Mouse (Mus musculus) embryonic facial prominence, embryonic 11.5 days (tissue): ENCODE measurements around the gene Gstm2. TPM values are rescaled to one million over a fixed set of nuclear protein-coding genes. Genes with fewer than 3 reads are reported as not detected.
"Not testable (repeated sequence)": the region's sequence is repeated elsewhere in the genome, so short reads cannot be mapped to it uniquely, and the experiment has no call there.

Source experiments
- ATAC-seq: fragments of 200-750 bp; cut with Nextera tagmentation; replicated peaks from 2 replicates; pipeline ENCODE4 v1.8.0; 2017; ENCODE audit warnings: low read depth; ENCODE audit not compliant: insufficient number of reproducible peaks, low FRiP score, low TSS enrichment
- DNase-seq: peaks from one replicate; pipeline ENCODE4 v3.0.0-alpha.2; 2015; ENCODE audit warnings: low spot score
- H3K27ac ChIP-seq: fragments of 300-500 bp; sonication (generic); replicated peaks from 2 replicates; pipeline ENCODE4 v1.5.1; 2014; ENCODE audit warnings: mild to moderate bottlenecking, low read depth, low read length, control low read depth
- H3K27me3 ChIP-seq: fragments of 300-500 bp; sonication (generic); 2 replicates; pipeline ENCODE4 v1.6.1; 2014; ENCODE audit warnings: mild to moderate bottlenecking, low read length, moderate library complexity, mixed read lengths; ENCODE audit not compliant: control insufficient read depth, insufficient read depth
- H3K36me3 ChIP-seq: fragments of 300-500 bp; sonication (generic); replicated peaks from 2 replicates; pipeline ENCODE4 v1.6.1; 2014; ENCODE audit warnings: low read depth, mild to moderate bottlenecking, low read length, moderate library complexity, mixed read lengths; ENCODE audit not compliant: control insufficient read depth, insufficient read depth
- H3K4me1 ChIP-seq: fragments of 300-500 bp; sonication (generic); 2 replicates; pipeline ENCODE4 v1.6.1; 2014; ENCODE audit warnings: low read length, mixed read lengths; ENCODE audit not compliant: control insufficient read depth, insufficient read depth
- H3K4me2 ChIP-seq: fragments of 300-500 bp; sonication (generic); 2 replicates; pipeline ENCODE4 v1.6.1; 2014; ENCODE audit warnings: low read depth, mild to moderate bottlenecking, control low read depth, low read length, moderate library complexity
- H3K4me3 ChIP-seq: fragments of 300-500 bp; sonication (generic); 2 replicates; pipeline ENCODE4 v1.5.1; 2014; ENCODE audit warnings: low read depth, low read length, control low read depth
- H3K9ac ChIP-seq: fragments of 300-500 bp; sonication (generic); replicated peaks from 2 replicates; pipeline ENCODE4 v1.6.1; 2014; ENCODE audit warnings: mild to moderate bottlenecking, control low read depth, low read length
- H3K9me3 ChIP-seq: fragments of 300-500 bp; sonication (generic); replicated peaks from 2 replicates; pipeline ENCODE4 v1.6.1; 2016; ENCODE audit warnings: mild to moderate bottlenecking, low read length, inconsistent platforms, mixed read lengths; ENCODE audit not compliant: control insufficient read depth
- WGBS: fragments of 180-500 bp; shearing (Covaris S2); extraction: QIAGEN DNeasy Blood & Tissue Kit; methylation state at CpG from one replicate; pipeline ENCODE4 v1.1.7; 2014; 5-methylcytosine and 5-hydroxymethylcytosine counted together
- polyA plus RNA-seq: library from polyadenylated mRNA; unstranded; fragments of >200 nt; fragmentation: Nextera tagmentation; extraction: Ambion mirVana; gene quantifications from 2 replicates; pipeline ENCODE4 v1.2.1, GENCODE M21; 2014

Gstm2 gene
- polyA plus RNA-seq, 1 experiment from 2014 or later: 29.7 TPM

- H3K27ac ChIP-seq: no peak overlapping the region
- H3K4me1 ChIP-seq: no peaks in the 10 kb centered on the region
- H3K4me2 ChIP-seq: no peak overlapping the region
- H3K9ac ChIP-seq: no peak overlapping the region
- no peak overlapping the region for H3K4me3 ChIP-seq
- ATAC-seq (no peak), DNase-seq (no peak)
- WGBS: 83% methylated on average over 4 of the region's 4 CpGs
- H3K36me3 ChIP-seq: no peaks in the 10 kb centered on the region
- H3K27me3 ChIP-seq: no peaks in the 10 kb centered on the region
- H3K9me3 ChIP-seq: no peaks in the 10 kb centered on the region
Observed at GRCm38 (mm10) chr3:108013331-108013871, 27.1 kb upstream of the Gstm2 start.

GRCm38 (mm10) chr3:108011558-108011957, 25.3 kb upstream of the Gstm2 start:
- ATAC-seq (no peak), DNase-seq (no peak)

GRCm38 (mm10) chr3:108010286-108010685, 24.0 kb upstream of the Gstm2 start:
- WGBS: 69% methylated on average over 2 of the region's 2 CpGs
- no peaks in the 10 kb centered on the region for H3K4me1 ChIP-seq
- no peaks in the 10 kb centered on the region for H3K27me3 ChIP-seq
- H3K4me3 ChIP-seq: no peak overlapping the region
- H3K9me3 ChIP-seq: no peaks in the 10 kb centered on the region
- no peaks in the 10 kb centered on the region for H3K36me3 ChIP-seq
- H3K9ac ChIP-seq: no peak overlapping the region
- no peak overlapping the region for H3K4me2 ChIP-seq
- DNase-seq: no peak
- no peak overlapping the region for H3K27ac ChIP-seq
- no peak for ATAC-seq

More at GRCm38 (mm10) chr3:108011558-108011957, 25.3 kb upstream of the Gstm2 start:
- no peak overlapping the region for H3K4me3 ChIP-seq
- no peak overlapping the region for H3K9ac ChIP-seq
- H3K27ac ChIP-seq: no peak overlapping the region
- no peaks in the 10 kb centered on the region for H3K9me3 ChIP-seq
- H3K4me1 ChIP-seq: no peaks in the 10 kb centered on the region
- H3K4me2 ChIP-seq: no peak overlapping the region
- H3K36me3 ChIP-seq: no peaks in the 10 kb centered on the region
- no peaks in the 10 kb centered on the region for H3K27me3 ChIP-seq
- WGBS: 67% methylated on average over 3 of the region's 3 CpGs

GRCm38 (mm10) chr3:108002021-108002420, 15.8 kb upstream of the Gstm2 start:
- Histone ChIP-seq H3K27me3 (no peaks in the 10 kb centered on the region), H3K36me3 (no peaks in the 10 kb centered on the region), H3K4me2 (no peak overlapping the region), H3K4me1 (no peaks in the 10 kb centered on the region), H3K9me3 (no peaks in the 10 kb centered on the region), H3K9ac (no peak overlapping the region), H3K27ac (no peak overlapping the region), H3K4me3 (no peak overlapping the region)
- DNase-seq: no peak
- no peak for ATAC-seq
- 83% methylated on average over 8 of the region's 8 CpGs for WGBS

- 83% methylated on average over 3 of the region's 3 CpGs for WGBS
- H3K27me3 ChIP-seq: no peaks in the 10 kb centered on the region
- no peak for ATAC-seq
- no peak overlapping the region for H3K4me2 ChIP-seq
- H3K4me3 ChIP-seq: no peak overlapping the region
- no peak for DNase-seq
- no peak overlapping the region for H3K27ac ChIP-seq
- no peaks in the 10 kb centered on the region for H3K36me3 ChIP-seq
- H3K4me1 ChIP-seq: no peaks in the 10 kb centered on the region
- H3K9ac ChIP-seq: no peak overlapping the region
- no peaks in the 10 kb centered on the region for H3K9me3 ChIP-seq
Observed at GRCm38 (mm10) chr3:107999491-107999890, 13.2 kb upstream of the Gstm2 start.

- Histone ChIP-seq H3K27ac (no peak overlapping the region), H3K9ac (no peak overlapping the region), H3K36me3 (no peaks in the 10 kb centered on the region), H3K27me3 (no peaks in the 10 kb centered on the region), H3K9me3 (no peaks in the 10 kb centered on the region), H3K4me3 (no peak overlapping the region), H3K4me2 (no peak overlapping the region), H3K4me1 (no peaks in the 10 kb centered on the region)
- ATAC-seq (no peak), DNase-seq (no peak)
- 69% methylated on average over 3 of the region's 3 CpGs for WGBS
Observed at GRCm38 (mm10) chr3:107998591-107998990, 12.3 kb upstream of the Gstm2 start.

GRCm38 (mm10) chr3:107996576-107996975, 10.3 kb upstream of the Gstm2 start:
- H3K4me2 ChIP-seq: no peak overlapping the region
- H3K4me1 ChIP-seq: no peaks in the 10 kb centered on the region
- WGBS: 73% methylated on average over 4 of the region's 4 CpGs
- no peak for DNase-seq
- H3K4me3 ChIP-seq: no peak overlapping the region
- H3K36me3 ChIP-seq: no peaks in the 10 kb centered on the region
- no peak overlapping the region for H3K27ac ChIP-seq
- H3K9me3 ChIP-seq: no peaks in the 10 kb centered on the region
- no peak overlapping the region for H3K9ac ChIP-seq
- no peaks in the 10 kb centered on the region for H3K27me3 ChIP-seq
- ATAC-seq: no peak

- not testable (repeated sequence) for H3K9ac ChIP-seq, H3K9me3 ChIP-seq, ATAC-seq, H3K36me3 ChIP-seq, H3K4me3 ChIP-seq, DNase-seq, H3K27me3 ChIP-seq, H3K4me2 ChIP-seq, H3K27ac ChIP-seq, H3K4me1 ChIP-seq
- WGBS: 60% methylated on average over 2 of the region's 2 CpGs
Observed at GRCm38 (mm10) chr3:107995974-107996373, 9.7 kb upstream of the Gstm2 start.
